Mouse (Mus musculus) embryo, embryonic 10.5 days (tissue): ENCODE measurements around the gene Dapl1.

Experiments used
- DNase-seq: peaks from one replicate; pipeline ENCODE4 v3.0.0-alpha.2; 2015; ENCODE audit warnings: low spot score

Dapl1 gene

DNA sequence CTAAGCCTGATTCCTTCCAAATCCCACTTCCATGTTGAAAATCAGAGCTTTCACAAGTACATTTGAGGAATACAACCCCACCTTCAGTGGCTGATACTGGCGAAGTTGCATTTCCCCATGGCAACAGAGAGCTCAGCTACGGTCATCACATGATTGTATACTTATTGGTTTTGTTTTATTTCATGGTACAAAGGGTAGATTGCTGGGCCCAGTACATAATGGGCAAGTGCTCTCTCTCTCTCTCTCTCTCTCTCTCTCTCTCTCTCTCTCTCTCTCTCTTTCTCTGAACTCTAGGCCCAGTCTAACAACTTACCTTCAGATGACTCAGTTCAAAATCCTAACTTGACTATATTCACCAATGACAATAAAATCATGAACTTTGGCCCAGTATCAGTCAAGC, 52.5 kb downstream of the Dapl1 start:
- no peak for DNase-seq

DNA sequence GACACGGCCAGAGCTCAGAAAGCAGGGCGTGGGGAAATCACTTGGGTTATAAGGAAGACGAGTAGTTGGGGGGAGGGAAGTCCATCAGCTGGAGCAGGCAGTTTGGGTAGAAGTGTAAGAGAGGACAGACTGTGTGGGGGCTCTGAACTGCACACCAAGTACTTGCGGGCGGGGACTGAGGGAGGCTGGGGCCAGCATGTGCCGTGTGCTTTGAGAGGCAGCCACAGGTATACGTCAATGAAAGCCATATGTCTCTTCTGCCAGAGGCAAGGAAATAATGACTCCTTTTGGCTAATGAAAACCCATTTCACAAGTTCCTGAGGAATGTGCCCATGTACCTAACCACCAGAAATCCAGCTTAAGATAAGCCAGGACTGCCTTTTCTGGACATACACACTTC, 53.6 kb downstream of the Dapl1 start:
- peak; percentile 29 for DNase-seq

DNA sequence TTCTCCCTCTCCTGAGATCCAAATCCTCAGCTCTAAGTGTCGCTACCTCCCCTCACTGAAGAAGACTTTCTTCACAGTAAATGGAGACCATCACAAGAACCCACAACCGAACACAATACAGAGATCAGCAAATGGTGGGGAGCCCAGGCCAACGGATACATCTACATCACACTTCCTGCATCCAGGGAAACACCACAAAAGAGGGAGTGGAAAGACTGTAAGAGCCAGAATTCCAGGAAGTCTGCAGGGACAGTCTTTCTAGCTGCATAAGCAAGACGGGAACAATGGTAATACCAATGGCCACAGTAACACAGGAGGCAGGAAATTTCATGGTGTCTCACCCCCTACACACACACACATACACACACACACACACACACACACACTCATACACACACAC, 55.3 kb downstream of the Dapl1 start:
- DNase-seq, result no peak

DNA sequence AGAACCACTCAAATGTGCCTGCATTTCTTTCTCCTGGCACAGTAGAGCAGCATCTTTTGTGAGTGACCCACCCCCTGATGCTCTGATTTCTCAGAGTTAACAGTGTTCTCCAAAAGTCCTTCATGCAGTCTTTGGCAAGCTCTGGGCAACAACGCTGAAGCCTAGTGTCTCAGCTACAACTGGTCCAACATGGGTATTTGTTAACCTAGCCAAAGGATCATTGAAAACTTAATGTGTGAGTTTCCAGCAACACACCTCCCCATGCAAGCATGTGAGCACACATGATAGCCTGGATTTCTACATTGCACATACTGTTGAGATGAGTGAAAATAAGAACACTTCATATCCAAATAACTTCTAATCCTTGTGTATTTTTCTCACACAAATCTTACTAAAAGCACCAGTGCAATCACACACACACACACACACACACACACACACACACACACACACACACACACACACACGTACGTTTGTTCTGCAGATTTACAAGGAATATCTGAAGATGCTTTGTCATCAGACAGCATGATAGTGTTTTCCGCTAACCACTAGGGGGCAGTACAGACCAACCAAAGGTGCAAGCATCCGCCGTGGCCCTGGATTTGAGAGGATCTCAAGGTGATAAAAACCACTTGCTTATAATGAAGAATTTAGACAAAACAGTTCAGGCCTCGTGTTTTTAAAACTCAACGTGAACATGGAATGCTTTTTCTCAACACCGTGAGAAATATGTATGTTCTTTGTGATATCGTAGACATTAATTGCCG, 56.9 kb downstream of the Dapl1 start:
- DNase-seq, result peak; percentile 97

DNA sequence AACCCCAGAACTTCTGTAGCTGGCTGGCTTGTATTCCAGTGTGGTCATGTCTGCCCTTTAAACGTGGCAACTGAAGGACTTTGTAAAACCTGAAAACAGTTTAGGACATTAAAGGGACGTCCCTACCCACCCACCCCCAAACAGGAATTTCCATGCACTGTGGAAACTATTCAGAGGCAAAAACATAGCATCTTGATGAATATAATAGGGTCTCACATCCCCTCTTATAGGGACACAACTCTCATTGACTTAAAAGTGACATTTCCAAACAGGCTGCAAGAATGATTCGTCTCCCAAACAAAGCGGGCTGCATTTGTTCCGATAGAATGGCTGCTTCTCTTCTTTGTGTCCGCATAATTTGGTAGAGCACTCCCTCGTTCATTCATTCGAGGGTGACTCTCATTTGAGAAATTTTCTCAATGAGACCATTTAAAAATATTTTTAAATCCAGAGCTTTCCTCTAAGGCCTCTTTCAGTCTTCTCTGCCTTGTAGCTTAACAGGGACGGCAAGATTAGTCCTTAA, 59.2 kb downstream of the Dapl1 start:
- peak; percentile 69 for DNase-seq

DNA sequence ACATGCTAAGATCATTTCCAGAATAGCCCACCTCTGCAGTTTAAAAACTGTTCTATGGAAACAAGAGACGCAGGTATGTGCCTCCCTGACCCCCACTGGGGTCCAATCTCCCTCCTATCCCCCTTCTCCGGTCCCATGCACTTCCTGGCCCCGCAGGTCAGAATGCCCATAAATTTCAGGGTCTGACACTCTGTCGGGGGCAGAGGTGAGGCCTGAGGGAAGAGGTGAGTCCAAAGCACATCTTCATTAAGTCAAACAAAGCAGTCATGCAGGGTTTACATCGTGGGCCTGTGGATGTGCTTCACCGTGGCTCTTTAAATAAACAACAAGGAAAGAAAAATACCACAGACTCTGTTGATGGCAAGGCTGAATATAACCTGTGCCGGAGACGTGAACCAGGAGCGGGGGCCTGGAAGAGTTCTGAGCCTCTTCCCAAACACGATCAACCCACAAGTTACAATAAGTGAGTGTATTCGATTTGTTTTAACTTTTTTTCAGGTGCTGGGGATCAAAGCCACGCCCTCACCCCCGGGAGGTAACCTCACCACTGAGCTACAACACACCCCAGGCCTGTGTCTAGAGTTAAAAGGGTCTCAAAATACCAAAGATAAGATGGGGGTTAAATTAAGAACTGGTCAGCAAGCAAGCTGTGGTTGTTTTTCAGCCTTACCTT, 59.9 kb downstream of the Dapl1 start:
- peak; percentile 73 for DNase-seq

DNA sequence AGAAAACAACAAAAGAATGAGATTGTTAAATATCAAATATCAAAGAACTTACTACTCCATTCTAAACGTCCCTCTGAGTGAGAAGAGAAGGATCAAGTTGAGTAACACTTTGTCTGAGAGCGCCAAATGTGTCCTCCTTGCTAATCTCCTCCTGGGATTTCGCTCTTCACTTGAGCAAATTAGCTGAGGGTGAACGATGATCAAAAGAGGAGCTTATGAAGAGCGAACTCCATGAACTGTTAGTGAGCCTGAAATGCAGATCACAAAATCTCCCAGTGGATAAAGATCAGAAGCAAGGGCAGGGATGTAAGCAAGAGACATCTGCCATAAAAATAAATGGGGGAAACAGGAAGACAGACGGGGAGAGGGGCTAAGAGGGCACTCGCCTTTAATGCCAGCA, 60.5 kb downstream of the Dapl1 start:
- DNase-seq, result peak; percentile 59

DNA sequence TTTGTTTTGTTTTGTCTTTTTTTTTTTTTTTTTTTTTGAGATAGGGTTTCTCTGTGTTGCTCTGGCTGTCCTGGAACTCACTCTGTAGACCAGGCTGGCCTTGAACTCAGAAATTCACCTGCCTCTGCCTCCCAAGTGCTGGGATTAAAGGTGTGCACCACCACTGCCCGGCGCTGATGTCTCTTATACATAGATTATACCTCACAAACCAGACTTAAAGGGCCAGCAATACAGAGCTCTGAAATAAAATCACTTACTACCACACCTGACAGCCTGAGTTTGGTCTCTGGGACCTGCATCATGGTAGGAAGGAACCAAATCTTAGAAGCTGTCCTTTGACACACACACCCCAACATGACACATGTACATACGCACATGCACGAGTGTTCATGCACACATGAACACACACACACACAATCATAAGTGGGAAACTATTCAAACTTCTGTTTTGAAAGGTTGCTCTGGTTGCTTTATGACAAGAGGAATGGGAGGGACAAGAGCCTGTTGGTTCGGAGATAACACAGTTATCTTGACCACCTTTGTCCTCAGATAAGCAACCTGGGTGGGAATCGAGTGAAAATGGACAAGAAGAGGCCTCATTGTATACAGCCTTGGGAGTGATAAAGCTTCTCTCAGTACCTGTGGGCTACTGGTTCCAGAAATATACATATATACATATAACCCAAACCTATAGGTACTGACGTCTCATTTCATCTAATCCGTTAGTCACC, 63.1 kb downstream of the Dapl1 start:
- DNase-seq, result no peak

DNA sequence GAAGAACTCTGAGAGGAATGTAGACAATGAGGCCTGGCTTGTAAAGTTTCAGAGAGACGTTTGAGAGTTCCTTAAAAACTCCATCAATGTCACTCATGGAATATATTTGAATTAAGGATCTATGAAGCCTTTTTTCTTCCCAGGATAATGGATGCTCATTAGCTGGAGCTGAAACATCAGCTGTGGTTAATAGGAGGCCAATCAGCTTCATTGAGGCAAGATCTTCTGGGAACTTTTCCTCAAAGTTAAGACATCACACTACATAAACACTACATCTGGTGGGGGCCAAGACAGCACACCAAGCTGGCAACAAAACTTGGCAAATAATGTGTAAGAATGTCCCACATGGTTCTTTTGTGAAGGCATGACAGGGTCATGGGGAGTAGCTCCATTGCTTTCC, 68.3 kb downstream of the Dapl1 start:
- no peak for DNase-seq

DNA sequence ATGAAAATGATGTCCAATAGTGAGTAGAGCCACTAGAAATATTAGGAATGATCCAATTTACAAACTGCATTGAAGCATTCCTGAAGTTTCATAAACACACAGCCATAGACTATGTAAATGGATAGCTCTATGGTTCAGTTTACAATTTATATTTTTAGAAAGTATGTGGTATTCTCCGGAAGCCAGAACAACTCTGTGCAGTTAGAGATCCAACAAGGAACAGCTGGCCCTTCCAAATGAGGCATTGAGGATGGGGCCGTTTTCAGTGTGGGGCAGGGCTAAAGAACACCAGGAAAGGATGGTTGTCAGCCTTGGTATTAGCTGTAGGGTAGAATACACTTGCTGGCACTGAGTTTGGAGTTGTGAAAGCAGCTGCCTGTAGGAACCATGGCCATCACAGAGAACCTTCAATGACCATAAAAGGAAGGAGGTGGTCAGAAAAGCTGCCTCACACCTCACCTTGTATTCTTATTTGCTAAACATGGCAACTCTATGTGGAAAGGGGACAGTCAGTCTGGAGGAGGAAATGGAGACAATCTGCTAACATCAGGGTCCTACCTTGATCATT, 70.0 kb downstream of the Dapl1 start:
- no peak for DNase-seq
